Mouse (Mus musculus): ENCODE measurements at regions not wholly inside any gene's neighbourhood (a gene's known extent, or its start where the extent isn't known, plus 50 kb on each side); places are given as distances from the start of the nearest gene placed in this dataset.

DNA sequence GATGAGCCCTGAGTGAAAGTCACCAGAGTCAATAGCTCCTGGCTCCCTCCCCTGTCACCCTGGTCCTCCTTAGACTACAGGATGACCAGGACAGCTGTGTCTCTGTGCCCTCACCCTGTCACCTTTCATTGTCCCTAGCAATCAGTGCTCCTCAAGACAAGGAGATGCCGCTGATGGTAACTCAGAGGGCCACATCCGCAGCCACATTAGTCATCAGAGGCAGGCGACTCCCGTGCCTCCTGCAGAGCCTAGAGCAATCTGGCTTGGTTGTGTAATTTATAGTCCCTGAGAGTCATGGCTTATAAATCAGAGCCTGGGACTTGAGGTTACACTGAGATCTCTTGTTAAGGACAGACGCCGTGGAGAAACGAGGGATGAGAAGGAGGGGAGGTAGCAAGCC, 123.9 kb upstream of the Slc35f3 start:
- H3K4me3 ChIP-seq (ENCODE audit: low read length), result no peak overlapping the region
- no peaks in the 10 kb centered on the region for H3K36me3 ChIP-seq (ENCODE audit: control insufficient read depth, insufficient read depth, low read length)
- H3K27ac ChIP-seq (ENCODE audit: low read length), result no peak overlapping the region
- no peak for ATAC-seq
- H3K9ac ChIP-seq (ENCODE audit: low read depth, low read length), result no peak overlapping the region
- H3K4me1 ChIP-seq (ENCODE audit: control insufficient read depth, insufficient read depth, low read length), result no peaks in the 10 kb centered on the region
- 51% methylated on average over 7 of the region's 7 CpGs for WGBS
- H3K9me3 ChIP-seq (ENCODE audit: control insufficient read depth, low read length), result no peaks in the 10 kb centered on the region
- no peaks in the 10 kb centered on the region; the same call in 1 of the 2 replicates for H3K27me3 ChIP-seq (replicated peaks; ENCODE audit: control insufficient read depth, insufficient read depth, low read length)
- H3K4me2 ChIP-seq (ENCODE audit: low read depth, low read length), result no peak overlapping the region

DNA sequence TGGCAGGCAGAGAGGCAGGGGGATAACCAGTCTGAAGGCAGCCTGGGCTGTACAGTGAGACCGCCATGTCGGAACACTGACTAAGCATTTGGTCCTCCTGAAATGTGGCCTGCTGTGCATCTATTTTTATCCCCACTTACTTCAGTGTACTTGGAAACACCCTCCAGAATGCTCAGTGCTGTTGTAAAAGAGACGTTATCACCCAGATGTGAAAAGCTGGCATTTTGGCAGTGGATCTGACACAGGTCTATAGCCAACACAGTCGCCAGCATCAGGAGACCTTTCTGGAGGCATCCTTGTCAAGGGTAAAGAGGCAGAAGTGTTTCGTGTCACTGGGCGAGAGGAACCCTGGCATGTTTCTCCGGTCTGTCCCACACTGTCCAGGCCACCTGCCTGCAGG, 122.1 kb upstream of the Slc35f3 start:
- Histone ChIP-seq H3K4me3 (ENCODE audit: low read length) (no peak overlapping the region), H3K4me1 (ENCODE audit: control insufficient read depth, insufficient read depth, low read length) (no peaks in the 10 kb centered on the region), H3K4me2 (ENCODE audit: low read depth, low read length) (no peak overlapping the region), H3K27ac (ENCODE audit: low read length) (no peak overlapping the region), H3K9me3 (ENCODE audit: control insufficient read depth, low read length) (no peaks in the 10 kb centered on the region), H3K27me3 (replicated peaks; ENCODE audit: control insufficient read depth, insufficient read depth, low read length) (no peaks in the 10 kb centered on the region; the same call in 1 of the 2 replicates), H3K36me3 (ENCODE audit: control insufficient read depth, insufficient read depth, low read length) (no peaks in the 10 kb centered on the region), H3K9ac (ENCODE audit: low read depth, low read length) (no peak overlapping the region)
- WGBS, result 93% methylated on average over 7 of the region's 7 CpGs
- no peak for ATAC-seq

GRCm38 (mm10) chr8:126177855-126178254, 120.5 kb upstream of the Slc35f3 start:
- Histone ChIP-seq H3K36me3 (ENCODE audit: control insufficient read depth, insufficient read depth, low read length) (no peaks in the 10 kb centered on the region), H3K27me3 (replicated peaks; ENCODE audit: control insufficient read depth, insufficient read depth, low read length) (no peaks in the 10 kb centered on the region; the same call in 1 of the 2 replicates), H3K4me1 (ENCODE audit: control insufficient read depth, insufficient read depth, low read length) (no peaks in the 10 kb centered on the region), H3K9ac (ENCODE audit: low read depth, low read length) (no peak overlapping the region), H3K9me3 (ENCODE audit: control insufficient read depth, low read length) (no peaks in the 10 kb centered on the region), H3K4me3 (ENCODE audit: low read length) (no peak overlapping the region), H3K4me2 (ENCODE audit: low read depth, low read length) (no peak overlapping the region), H3K27ac (ENCODE audit: low read length) (no peak overlapping the region)
- WGBS, result 51% methylated on average over 10 of the region's 10 CpGs
- no peak; the same call in 1 of the 2 replicates for ATAC-seq

DNA sequence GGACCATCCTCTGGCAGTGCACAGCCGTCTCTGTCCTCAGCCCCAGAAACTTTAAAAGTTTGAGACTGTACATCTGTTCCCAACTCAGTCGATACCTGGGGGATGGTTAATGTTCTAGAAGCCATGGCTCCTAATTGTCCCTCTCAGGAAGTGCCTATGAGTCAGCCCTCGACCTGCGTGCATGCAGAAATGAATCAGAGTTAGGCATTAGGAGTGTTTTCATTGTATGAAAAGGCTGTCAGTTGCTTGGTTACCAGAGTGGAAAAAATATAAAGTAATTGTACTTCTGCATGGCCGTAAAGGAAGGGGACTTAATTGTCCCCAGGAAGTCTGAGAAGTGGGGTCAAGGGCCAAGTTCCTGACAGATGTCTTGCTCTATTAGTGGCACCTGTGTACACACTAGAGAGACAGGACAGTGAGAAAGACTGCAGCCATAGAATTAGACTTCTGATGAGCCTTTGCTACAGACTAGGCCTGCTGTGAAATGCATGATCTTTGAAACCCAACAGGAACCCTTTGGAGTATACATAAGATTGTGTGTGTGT, 109.5 kb upstream of the Slc35f3 start:
- Histone ChIP-seq H3K9me3 (ENCODE audit: control insufficient read depth, low read length) (peaks cover 4% of the 10 kb centered on the region; the same call in 1 of the 2 replicates), H3K9ac (ENCODE audit: low read depth, low read length) (no peak overlapping the region), H3K4me1 (ENCODE audit: control insufficient read depth, insufficient read depth, low read length) (no peaks in the 10 kb centered on the region), H3K27me3 (replicated peaks; ENCODE audit: control insufficient read depth, insufficient read depth, low read length) (no peaks in the 10 kb centered on the region), H3K4me3 (ENCODE audit: low read length) (no peak overlapping the region), H3K36me3 (ENCODE audit: control insufficient read depth, insufficient read depth, low read length) (no peaks in the 10 kb centered on the region), H3K4me2 (ENCODE audit: low read depth, low read length) (no peak overlapping the region), H3K27ac (ENCODE audit: low read length) (no peak overlapping the region)
- ATAC-seq, result no peak
- 40% methylated on average over 5 of the region's 5 CpGs for WGBS

GRCm38 (mm10) chr8:126195616-126196015, 102.7 kb upstream of the Slc35f3 start:
- H3K4me1 ChIP-seq (ENCODE audit: control insufficient read depth, insufficient read depth, low read length), result no peaks in the 10 kb centered on the region
- no peak for ATAC-seq

GRCm38 (mm10) chr8:126210561-126210960, 87.8 kb upstream of the Slc35f3 start:
- no peaks in the 10 kb centered on the region for H3K36me3 ChIP-seq (ENCODE audit: control insufficient read depth, insufficient read depth, low read length)
- no peak overlapping the region for H3K27ac ChIP-seq (ENCODE audit: low read length)
- no peaks in the 10 kb centered on the region for H3K9me3 ChIP-seq (ENCODE audit: control insufficient read depth, low read length)
- 87% methylated on average over 8 of the region's 8 CpGs for WGBS
- no peak overlapping the region for H3K4me2 ChIP-seq (ENCODE audit: low read depth, low read length)
- no peak overlapping the region for H3K4me3 ChIP-seq (ENCODE audit: low read length)
- no peak overlapping the region for H3K9ac ChIP-seq (ENCODE audit: low read depth, low read length)
- H3K4me1 ChIP-seq (ENCODE audit: control insufficient read depth, insufficient read depth, low read length), result no peaks in the 10 kb centered on the region
- no peaks in the 10 kb centered on the region for H3K27me3 ChIP-seq (replicated peaks; ENCODE audit: control insufficient read depth, insufficient read depth, low read length)
- ATAC-seq, result no peak

More at GRCm38 (mm10) chr8:126195616-126196015, 102.7 kb upstream of the Slc35f3 start:
- Histone ChIP-seq H3K4me2 (ENCODE audit: low read depth, low read length) (no peak overlapping the region), H3K4me3 (ENCODE audit: low read length) (no peak overlapping the region), H3K9me3 (ENCODE audit: control insufficient read depth, low read length) (peaks cover 2% of the 10 kb centered on the region; the same call in 1 of the 2 replicates), H3K36me3 (ENCODE audit: control insufficient read depth, insufficient read depth, low read length) (no peaks in the 10 kb centered on the region), H3K27ac (ENCODE audit: low read length) (no peak overlapping the region), H3K27me3 (replicated peaks; ENCODE audit: control insufficient read depth, insufficient read depth, low read length) (no peaks in the 10 kb centered on the region), H3K9ac (ENCODE audit: low read depth, low read length) (no peak overlapping the region)
- 85% methylated on average over 2 of the region's 2 CpGs for whole genome bisulfite sequencing

DNA sequence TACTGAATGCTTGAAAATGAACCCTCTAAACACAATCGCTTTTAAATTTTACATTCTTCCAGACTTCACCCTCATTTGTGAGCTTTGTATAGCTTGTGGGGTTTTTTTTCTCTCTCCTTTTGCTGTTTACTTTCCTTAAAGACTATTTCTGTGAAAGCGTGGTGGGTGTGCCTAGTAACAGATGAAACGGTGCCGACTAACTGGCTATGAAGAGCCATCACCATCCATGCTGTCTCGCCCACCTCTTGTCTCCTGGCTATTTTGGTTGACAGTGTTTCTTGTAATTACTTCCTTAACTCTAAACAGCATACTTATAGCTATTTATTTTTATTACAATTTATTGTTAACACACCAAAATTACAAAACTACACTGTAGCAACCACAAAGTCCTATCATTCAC, 85.6 kb upstream of the Slc35f3 start:
- Histone ChIP-seq H3K9me3 (ENCODE audit: control insufficient read depth, low read length) (no peaks in the 10 kb centered on the region), H3K27ac (ENCODE audit: low read length) (no peak overlapping the region), H3K9ac (ENCODE audit: low read depth, low read length) (no peak overlapping the region), H3K4me1 (ENCODE audit: control insufficient read depth, insufficient read depth, low read length) (no peaks in the 10 kb centered on the region), H3K27me3 (replicated peaks; ENCODE audit: control insufficient read depth, insufficient read depth, low read length) (no peaks in the 10 kb centered on the region), H3K4me2 (ENCODE audit: low read depth, low read length) (no peak overlapping the region), H3K36me3 (ENCODE audit: control insufficient read depth, insufficient read depth, low read length) (no peaks in the 10 kb centered on the region), H3K4me3 (ENCODE audit: low read length) (no peak overlapping the region)
- ATAC-seq, result no peak
- 83% methylated on average over 5 of the region's 5 CpGs for WGBS

- H3K4me1 ChIP-seq (ENCODE audit: control insufficient read depth, insufficient read depth, low read length), result no peaks in the 10 kb centered on the region
- no peak overlapping the region for H3K4me3 ChIP-seq (ENCODE audit: low read length)
- no peaks in the 10 kb centered on the region for H3K9me3 ChIP-seq (ENCODE audit: control insufficient read depth, low read length)
- H3K27ac ChIP-seq (ENCODE audit: low read length), result no peak overlapping the region
- H3K4me2 ChIP-seq (ENCODE audit: low read depth, low read length), result no peak overlapping the region
- WGBS, result 69% methylated on average over 1 of the region's 1 CpGs
- no peaks in the 10 kb centered on the region for H3K36me3 ChIP-seq (ENCODE audit: control insufficient read depth, insufficient read depth, low read length)
- H3K27me3 ChIP-seq (replicated peaks; ENCODE audit: control insufficient read depth, insufficient read depth, low read length), result no peaks in the 10 kb centered on the region
- no peak for ATAC-seq
- no peak overlapping the region for H3K9ac ChIP-seq (ENCODE audit: low read depth, low read length)
Observed at GRCm38 (mm10) chr8:126214571-126214970, 83.8 kb upstream of the Slc35f3 start.

- Histone ChIP-seq H3K4me1 (ENCODE audit: control insufficient read depth, insufficient read depth, low read length) (no peaks in the 10 kb centered on the region), H3K27ac (ENCODE audit: low read length) (no peak overlapping the region), H3K36me3 (ENCODE audit: control insufficient read depth, insufficient read depth, low read length) (no peaks in the 10 kb centered on the region), H3K27me3 (replicated peaks; ENCODE audit: control insufficient read depth, insufficient read depth, low read length) (no peaks in the 10 kb centered on the region), H3K4me2 (ENCODE audit: low read depth, low read length) (no peak overlapping the region), H3K9ac (ENCODE audit: low read depth, low read length) (no peak overlapping the region), H3K9me3 (ENCODE audit: control insufficient read depth, low read length) (no peaks in the 10 kb centered on the region), H3K4me3 (ENCODE audit: low read length) (no peak overlapping the region)
- ATAC-seq, result no peak
- 75% methylated on average over 5 of the region's 5 CpGs for WGBS
Observed at GRCm38 (mm10) chr8:126216391-126216790, 82.0 kb upstream of the Slc35f3 start.

DNA sequence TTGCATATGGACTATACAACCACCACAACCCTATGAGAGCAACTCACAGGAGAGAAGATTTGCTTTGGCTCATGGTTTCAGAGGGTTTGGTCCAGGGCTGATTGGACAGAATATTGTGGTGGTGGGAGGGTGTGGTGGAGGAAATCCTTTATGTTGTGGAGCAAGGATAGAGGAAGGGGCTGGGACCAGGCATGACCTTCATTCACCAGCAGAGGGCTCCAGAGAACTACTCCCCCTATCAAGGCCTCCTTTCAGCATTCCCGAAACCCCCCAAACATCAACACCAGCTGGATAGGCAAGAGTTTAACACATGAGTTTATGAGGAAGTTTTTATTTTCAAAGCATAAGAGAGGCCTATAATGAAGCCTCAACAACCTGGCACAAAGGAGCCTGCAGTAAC, 76.7 kb upstream of the Slc35f3 start:
- no peak for ATAC-seq
- Histone ChIP-seq H3K9me3 (ENCODE audit: control insufficient read depth, low read length) (no peaks in the 10 kb centered on the region), H3K4me3 (ENCODE audit: low read length) (no peak overlapping the region), H3K27ac (ENCODE audit: low read length) (no peak overlapping the region), H3K27me3 (replicated peaks; ENCODE audit: control insufficient read depth, insufficient read depth, low read length) (no peaks in the 10 kb centered on the region), H3K36me3 (ENCODE audit: control insufficient read depth, insufficient read depth, low read length) (no peaks in the 10 kb centered on the region), H3K9ac (ENCODE audit: low read depth, low read length) (no peak overlapping the region), H3K4me1 (ENCODE audit: control insufficient read depth, insufficient read depth, low read length) (no peaks in the 10 kb centered on the region), H3K4me2 (ENCODE audit: low read depth, low read length) (no peak overlapping the region)
- WGBS, result 71% methylated on average over 1 of the region's 1 CpGs

Measured in intestine, embryonic 16.5 days (tissue).